Mouse (Mus musculus) midbrain, embryonic 10.5 days (tissue): ENCODE measurements around the gene Bnip1. TPM values are rescaled to one million over a fixed set of nuclear protein-coding genes. Genes with fewer than 3 reads are reported as not detected.

Source experiments
- DNase-seq: peaks from one replicate; pipeline ENCODE4 v3.0.0-alpha.2; 2017; ENCODE audit warnings: low spot score
- H3K27ac ChIP-seq: fragments of 300-500 bp; sonication (generic); replicated peaks from 2 replicates; pipeline ENCODE4 v1.5.1; 2016; ENCODE audit warnings: mild to moderate bottlenecking
- H3K27me3 ChIP-seq: fragments of 300-500 bp; sonication (generic); 2 replicates; pipeline ENCODE4 v1.6.1; 2016; ENCODE audit warnings: low read depth, mild to moderate bottlenecking; ENCODE audit not compliant: poor library complexity, severe bottlenecking
- H3K36me3 ChIP-seq: fragments of 300-500 bp; sonication (generic); 2 replicates; pipeline ENCODE4 v1.6.1; 2016; ENCODE audit warnings: mild to moderate bottlenecking, moderate library complexity
- H3K4me1 ChIP-seq: fragments of 300-500 bp; sonication (generic); 2 replicates; pipeline ENCODE4 v1.6.1; 2016
- H3K4me3 ChIP-seq: fragments of 300-500 bp; sonication (generic); 2 replicates; pipeline ENCODE4 v1.5.1; 2016; ENCODE audit warnings: mild to moderate bottlenecking, moderate library complexity
- H3K9me3 ChIP-seq: fragments of 300-500 bp; sonication (generic); replicated peaks from 2 replicates; pipeline ENCODE4 v1.6.1; 2016; ENCODE audit warnings: mild to moderate bottlenecking
- WGBS: fragments of 180-500 bp; shearing (Covaris S2); methylation state at CpG from one replicate; pipeline ENCODE4 v1.1.7; 2016; 5-methylcytosine and 5-hydroxymethylcytosine counted together
- polyA plus RNA-seq: library from polyadenylated mRNA; unstranded; fragments of >200 nt; fragmentation: Nextera tagmentation; extraction: Ambion mirVana; gene quantifications from 2 replicates; pipeline ENCODE4 v1.2.1, GENCODE M21; 2016

Bnip1 gene
- polyA plus RNA-seq, 1 experiment from 2014 or later, result 48.9 TPM

- Histone ChIP-seq H3K4me3 (peak overlapping the region; percentile 82), H3K27me3 (no peaks in the 10 kb centered on the region; the same call in 1 of the 2 replicates), H3K36me3 (peaks cover 36% of the 10 kb centered on the region), H3K27ac (peak overlapping the region; percentile 92), H3K4me1 (peaks cover 16% of the 10 kb centered on the region), H3K9me3 (no peaks in the 10 kb centered on the region)
- 25% methylated on average over 5 of the region's 5 CpGs for WGBS
- no peak for DNase-seq
Measured at GRCm38 (mm10) chr17:26781610-26782043, 761 bp downstream of the Bnip1 start.

- DNase-seq, result no peak
- H3K27me3 ChIP-seq, result no peaks in the 10 kb centered on the region; the same call in 1 of the 2 replicates
- H3K4me1 ChIP-seq, result peaks cover 16% of the 10 kb centered on the region
- H3K27ac ChIP-seq, result no peak overlapping the region
- H3K36me3 ChIP-seq, result peaks cover 62% of the 10 kb centered on the region
- WGBS, result 94% methylated on average over 8 of the region's 8 CpGs
- no peaks in the 10 kb centered on the region for H3K9me3 ChIP-seq
- no peak overlapping the region for H3K4me3 ChIP-seq
Measured at GRCm38 (mm10) chr17:26784525-26784924, 3.7 kb downstream of the Bnip1 start.

- Histone ChIP-seq H3K27me3 (no peaks in the 10 kb centered on the region), H3K4me3 (no peak overlapping the region), H3K27ac (no peak overlapping the region), H3K36me3 (peaks cover 83% of the 10 kb centered on the region), H3K4me1 (peaks cover 6% of the 10 kb centered on the region), H3K9me3 (no peaks in the 10 kb centered on the region)
- WGBS, result 86% methylated on average over 7 of the region's 7 CpGs
- DNase-seq, result no peak
Measured at GRCm38 (mm10) chr17:26786586-26786985, 5.7 kb downstream of the Bnip1 start.

- no peak for DNase-seq
- H3K27ac ChIP-seq, result no peak overlapping the region
- H3K4me3 ChIP-seq, result no peak overlapping the region
- H3K4me1 ChIP-seq, result no peaks in the 10 kb centered on the region
- peaks cover 92% of the 10 kb centered on the region for H3K36me3 ChIP-seq
- H3K9me3 ChIP-seq, result no peaks in the 10 kb centered on the region
- WGBS, result 93% methylated on average over 8 of the region's 8 CpGs
- no peaks in the 10 kb centered on the region for H3K27me3 ChIP-seq
Measured at GRCm38 (mm10) chr17:26788986-26789385, 8.1 kb downstream of the Bnip1 start.

- no peak for DNase-seq
Measured at GRCm38 (mm10) chr17:26789460-26790268, 8.8 kb downstream of the Bnip1 start.

GRCm38 (mm10) chr17:26790269-26791214 is 9.7 kb downstream of the Bnip1 start:
- Histone ChIP-seq H3K27me3 (no peaks in the 10 kb centered on the region), H3K4me3 (no peak overlapping the region), H3K4me1 (no peaks in the 10 kb centered on the region), H3K36me3 (peaks cover 78% of the 10 kb centered on the region), H3K27ac (no peak overlapping the region), H3K9me3 (no peaks in the 10 kb centered on the region)
- no peak for DNase-seq
- WGBS, result 89% methylated on average over 11 of the region's 11 CpGs

More at GRCm38 (mm10) chr17:26789460-26790268, 8.8 kb downstream of the Bnip1 start:
- no peaks in the 10 kb centered on the region for H3K4me1 ChIP-seq
- H3K9me3 ChIP-seq, result no peaks in the 10 kb centered on the region
- H3K4me3 ChIP-seq, result no peak overlapping the region
- no peak overlapping the region for H3K27ac ChIP-seq
- peaks cover 86% of the 10 kb centered on the region for H3K36me3 ChIP-seq
- 93% methylated on average over 8 of the region's 8 CpGs for WGBS
- no peaks in the 10 kb centered on the region for H3K27me3 ChIP-seq

GRCm38 (mm10) chr17:26791580-26791979 is 10.7 kb downstream of the Bnip1 start:
- DNase-seq, result no peak
- H3K4me1 ChIP-seq, result no peaks in the 10 kb centered on the region
- WGBS, result 88% methylated on average over 7 of the region's 7 CpGs
- peaks cover 70% of the 10 kb centered on the region for H3K36me3 ChIP-seq
- H3K9me3 ChIP-seq, result no peaks in the 10 kb centered on the region
- H3K4me3 ChIP-seq, result no peak overlapping the region
- H3K27ac ChIP-seq, result no peak overlapping the region
- H3K27me3 ChIP-seq, result no peaks in the 10 kb centered on the region

GRCm38 (mm10) chr17:26792096-26792495 is 11.2 kb downstream of the Bnip1 start:
- Histone ChIP-seq H3K9me3 (no peaks in the 10 kb centered on the region), H3K4me3 (no peak overlapping the region), H3K4me1 (no peaks in the 10 kb centered on the region), H3K36me3 (peaks cover 64% of the 10 kb centered on the region), H3K27me3 (no peaks in the 10 kb centered on the region), H3K27ac (no peak overlapping the region)
- no peak for DNase-seq
- 93% methylated on average over 15 of the region's 15 CpGs for WGBS

GRCm38 (mm10) chr17:26793068-26793765 is 12.4 kb downstream of the Bnip1 start:
- Histone ChIP-seq H3K36me3 (peaks cover 55% of the 10 kb centered on the region), H3K27ac (no peak overlapping the region), H3K4me3 (no peak overlapping the region), H3K9me3 (no peaks in the 10 kb centered on the region), H3K27me3 (no peaks in the 10 kb centered on the region), H3K4me1 (no peaks in the 10 kb centered on the region)
- DNase-seq, result no peak
- WGBS, result 88% methylated on average over 5 of the region's 5 CpGs

- WGBS, result 21% methylated on average over 3 of the region's 3 CpGs
- Histone ChIP-seq H3K36me3 (peaks cover 40% of the 10 kb centered on the region), H3K9me3 (no peaks in the 10 kb centered on the region), H3K27ac (no peak overlapping the region), H3K27me3 (no peaks in the 10 kb centered on the region), H3K4me3 (no peak overlapping the region), H3K4me1 (no peaks in the 10 kb centered on the region)
- peak; percentile 44 for DNase-seq
Measured at GRCm38 (mm10) chr17:26794744-26795143, 13.9 kb downstream of the Bnip1 start.

GRCm38 (mm10) chr17:26795386-26795785 is 14.5 kb downstream of the Bnip1 start:
- Histone ChIP-seq H3K9me3 (no peaks in the 10 kb centered on the region), H3K4me3 (no peak overlapping the region), H3K27me3 (no peaks in the 10 kb centered on the region), H3K27ac (no peak overlapping the region), H3K36me3 (peaks cover 34% of the 10 kb centered on the region), H3K4me1 (no peaks in the 10 kb centered on the region)
- no peak for DNase-seq
- WGBS, result 78% methylated on average over 7 of the region's 7 CpGs

GRCm38 (mm10) chr17:26797379-26798128 is 16.7 kb downstream of the Bnip1 start:
- 79% methylated on average over 6 of the region's 6 CpGs for WGBS
- no peak for DNase-seq
- H3K27ac ChIP-seq, result no peak overlapping the region
- no peaks in the 10 kb centered on the region for H3K27me3 ChIP-seq
- peaks cover 12% of the 10 kb centered on the region for H3K36me3 ChIP-seq
- no peaks in the 10 kb centered on the region for H3K4me1 ChIP-seq
- no peaks in the 10 kb centered on the region for H3K9me3 ChIP-seq
- no peak overlapping the region for H3K4me3 ChIP-seq
